Mouse (Mus musculus) yolk sac, embryonic 10.5 days (tissue): ENCODE measurements around the gene Ccdc51.
"Not testable (repeated sequence)": the region's sequence is repeated elsewhere in the genome, so short reads cannot be mapped to it uniquely, and the experiment has no call there.

Experiments
- DNase-seq: peaks from one replicate; pipeline ENCODE4 v3.0.0-alpha.2; 2017; ENCODE audit warnings: low spot score

Gene Ccdc51

DNA sequence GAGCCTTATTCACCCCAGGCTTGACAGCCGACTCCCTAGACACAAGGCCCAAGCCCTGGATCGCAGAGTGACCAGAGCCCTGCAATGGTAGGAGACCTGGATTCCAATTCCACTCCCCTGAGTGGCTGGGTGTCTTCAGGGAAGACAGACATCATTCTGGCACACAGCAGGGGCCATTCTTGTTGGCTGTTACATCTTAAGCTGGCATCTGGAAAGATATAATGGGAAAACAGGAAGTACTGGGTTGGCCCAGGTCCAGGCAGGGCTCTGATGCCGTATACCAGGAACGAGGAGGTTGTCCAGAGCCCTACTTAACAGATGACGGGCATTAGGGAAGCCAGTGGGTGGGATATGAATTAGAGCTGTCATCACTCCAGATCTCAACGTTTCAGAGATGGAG, 41.0 kb downstream of the Ccdc51 start:
- DNase-seq: no peak

DNA sequence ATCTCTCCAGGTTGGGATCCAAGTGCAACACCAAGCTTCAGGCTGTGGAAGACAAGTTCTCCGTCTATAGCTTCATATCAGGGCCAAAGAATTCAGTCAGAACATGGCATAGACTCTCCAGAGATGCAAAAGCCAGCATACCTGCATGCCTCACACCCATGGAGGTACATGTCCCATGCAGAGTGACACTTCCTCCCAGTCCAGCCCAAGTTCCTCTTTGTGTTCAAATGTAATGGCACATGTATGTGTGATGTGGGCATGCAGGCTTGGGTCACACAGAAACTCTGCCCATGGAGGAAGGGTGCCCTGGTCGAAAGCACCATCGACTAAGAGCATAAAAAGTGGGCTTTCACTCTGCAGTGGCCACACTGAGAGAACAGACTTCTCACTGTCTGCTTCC, 41.9 kb downstream of the Ccdc51 start:
- no peak for DNase-seq

DNA sequence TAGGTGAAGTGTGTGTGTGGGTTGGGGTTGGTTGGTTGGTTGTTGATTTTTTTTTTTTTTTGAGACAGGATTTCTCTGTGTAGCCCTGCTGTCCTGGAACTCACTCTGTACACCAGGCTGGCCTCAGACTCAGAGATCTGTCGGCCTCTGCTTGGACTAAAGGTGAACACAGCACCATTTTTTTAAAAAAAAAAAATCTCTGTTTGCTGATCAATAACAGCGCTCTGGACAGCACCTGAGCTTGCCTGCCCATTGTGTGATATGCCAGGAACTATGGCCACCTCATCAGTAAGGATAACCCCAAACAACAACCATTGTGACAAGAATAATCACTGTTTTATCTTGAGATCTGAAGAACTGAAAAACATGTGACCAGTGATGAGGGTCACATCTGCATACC, 42.8 kb downstream of the Ccdc51 start:
- DNase-seq: no peak

GRCm38 (mm10) chr9:109125481-109125880, 43.2 kb downstream of the Ccdc51 start:
- no peak for DNase-seq

DNA sequence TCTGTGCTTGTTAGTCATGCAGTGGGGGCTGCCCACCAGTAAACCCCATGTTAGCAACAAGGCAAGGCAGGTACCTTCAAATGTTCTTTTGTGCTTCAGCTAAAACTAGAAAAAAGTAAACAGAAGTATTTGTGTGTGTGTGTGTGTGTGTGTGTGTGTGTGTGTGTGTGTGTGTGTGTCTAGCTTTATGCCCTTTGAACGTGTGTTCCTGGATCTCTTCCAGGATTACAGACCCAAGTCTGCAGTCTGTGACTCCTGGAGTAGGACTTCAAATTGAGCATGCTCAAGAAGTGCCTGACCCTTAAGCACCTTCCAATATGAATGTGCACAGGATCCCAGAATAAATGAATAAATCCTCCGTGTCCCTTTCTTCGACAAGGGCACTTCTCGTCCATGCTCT, 44.8 kb downstream of the Ccdc51 start:
- DNase-seq: no peak

DNA sequence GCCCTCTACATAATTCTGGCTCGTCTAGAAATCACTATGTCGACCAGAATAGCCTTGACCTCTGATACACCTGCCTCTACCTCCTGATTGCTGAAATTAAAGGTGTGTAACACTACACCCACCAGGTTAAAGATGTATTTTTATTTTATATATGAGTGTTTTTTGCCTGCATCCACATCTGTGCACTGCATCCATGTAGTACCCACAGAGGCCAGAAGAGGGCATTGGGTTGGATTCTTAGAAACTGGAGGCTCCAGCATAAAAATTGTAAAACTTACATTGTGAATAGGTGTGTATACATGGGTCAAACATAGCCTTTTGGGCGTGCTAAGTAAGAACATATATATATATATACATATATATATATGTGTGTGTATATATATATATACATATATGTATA, 45.9 kb downstream of the Ccdc51 start:
- DNase-seq: no peak

DNA sequence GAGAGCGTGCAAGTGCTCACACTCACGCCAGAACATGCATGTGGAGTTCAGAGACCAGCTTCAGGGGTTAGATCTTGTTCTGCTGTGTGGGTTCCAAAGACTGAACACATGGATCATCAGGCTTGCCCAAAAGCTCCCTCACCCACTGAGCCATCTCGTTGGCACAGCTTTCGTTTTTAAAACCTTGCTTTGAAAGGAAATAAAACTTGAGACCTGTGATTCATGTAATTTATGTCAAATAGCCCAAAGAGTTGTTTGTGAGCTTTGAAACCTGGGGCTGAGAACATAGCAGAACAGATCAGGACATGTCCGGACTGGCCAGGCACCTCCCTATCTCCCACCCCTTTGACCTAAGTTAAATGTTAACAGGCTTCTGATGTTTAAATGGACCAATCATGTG, 47.8 kb downstream of the Ccdc51 start:
- no peak for DNase-seq

GRCm38 (mm10) chr9:109140414-109140813, 58.1 kb downstream of the Ccdc51 start:
- DNase-seq: not testable (repeated sequence)
